Mouse (Mus musculus): ENCODE results near the gene Tpcn1. TPM values are rescaled to one million over a fixed set of nuclear protein-coding genes. Genes with fewer than 3 reads are reported as not detected.

Gene Tpcn1
- polyA plus RNA-seq, 1 experiment from 2014 or later = 22.3 TPM

GRCm38 (mm10) chr5:120492437-120492836 is 96.0 kb downstream of the Tpcn1 start:
- H3K36me3 ChIP-seq = peaks cover 69% of the 10 kb centered on the region
- no peak for ATAC-seq (ENCODE audit: insufficient number of reproducible peaks, insufficient read depth, low FRiP score, low TSS enrichment, low read depth)

GRCm38 (mm10) chr5:120490679-120491192 is 97.7 kb downstream of the Tpcn1 start:
- Histone ChIP-seq H3K27me3 (no peaks in the 10 kb centered on the region), H3K4me3 (no peak overlapping the region), H3K36me3 (peaks cover 78% of the 10 kb centered on the region), H3K9ac (no peak overlapping the region), H3K4me2 (no peak overlapping the region), H3K9me3 (no peaks in the 10 kb centered on the region), H3K27ac (no peak overlapping the region), H3K4me1 (no peaks in the 10 kb centered on the region)
- no peak for ATAC-seq (ENCODE audit: insufficient number of reproducible peaks, insufficient read depth, low FRiP score, low TSS enrichment, low read depth)
- 82% methylated on average over 8 of the region's 8 CpGs for WGBS

More at GRCm38 (mm10) chr5:120492437-120492836, 96.0 kb downstream of the Tpcn1 start:
- no peaks in the 10 kb centered on the region for H3K9me3 ChIP-seq
- H3K4me2 ChIP-seq = no peak overlapping the region
- H3K4me3 ChIP-seq = no peak overlapping the region
- H3K27ac ChIP-seq = no peak overlapping the region
- H3K9ac ChIP-seq = no peak overlapping the region
- 71% methylated on average over 11 of the region's 11 CpGs for WGBS
- no peaks in the 10 kb centered on the region for H3K27me3 ChIP-seq
- no peaks in the 10 kb centered on the region for H3K4me1 ChIP-seq

GRCm38 (mm10) chr5:120487844-120488243 is 100.6 kb downstream of the Tpcn1 start:
- Histone ChIP-seq H3K9me3 (no peaks in the 10 kb centered on the region), H3K9ac (no peak overlapping the region), H3K36me3 (peaks cover 75% of the 10 kb centered on the region), H3K4me2 (no peak overlapping the region), H3K27me3 (no peaks in the 10 kb centered on the region), H3K4me3 (no peak overlapping the region), H3K27ac (no peak overlapping the region), H3K4me1 (no peaks in the 10 kb centered on the region)
- WGBS = 88% methylated on average over 8 of the region's 8 CpGs
- ATAC-seq (ENCODE audit: insufficient number of reproducible peaks, insufficient read depth, low FRiP score, low TSS enrichment, low read depth) = no peak

Other genes starting within 250 kb of the Tpcn1 start
- gene Lhx5, start 157.0 kb downstream of the Tpcn1 start, polyA plus RNA-seq (2015; fragmentation: Nextera tagmentation; extraction: Ambion mirVana) = 0.10 and 0.44 TPM in 2 replicates
- 2.0 and 2.5 TPM in 2 replicates for gene Sdsl, start 115.9 kb downstream of the Tpcn1 start, polyA plus RNA-seq (2015; fragmentation: Nextera tagmentation; extraction: Ambion mirVana)
- not detected in 2 replicates for gene Sds, start 112.1 kb downstream of the Tpcn1 start, polyA plus RNA-seq (2015; fragmentation: Nextera tagmentation; extraction: Ambion mirVana)
- gene Plbd2, start 85.0 kb downstream of the Tpcn1 start, polyA plus RNA-seq (2015; fragmentation: Nextera tagmentation; extraction: Ambion mirVana) = 43.5 and 54.4 TPM in 2 replicates
- gene Slc8b1, start 77.5 kb downstream of the Tpcn1 start, polyA plus RNA-seq (2015; fragmentation: Nextera tagmentation; extraction: Ambion mirVana) = 5.0 and 5.9 TPM in 2 replicates
- gene Iqcd, start 343 bp upstream of the Tpcn1 start, polyA plus RNA-seq (2015; fragmentation: Nextera tagmentation; extraction: Ambion mirVana) = 0.60 and 0.80 TPM in 2 replicates
- 16.2 and 17.6 TPM in 2 replicates for gene Rita1, start 23.9 kb upstream of the Tpcn1 start, polyA plus RNA-seq (2015; fragmentation: Nextera tagmentation; extraction: Ambion mirVana)
- gene Ddx54, start 24.1 kb upstream of the Tpcn1 start, polyA plus RNA-seq (2015; fragmentation: Nextera tagmentation; extraction: Ambion mirVana) = 45.6 and 46.8 TPM in 2 replicates
- gene Cfap73, start 45.6 kb upstream of the Tpcn1 start, polyA plus RNA-seq (2015; fragmentation: Nextera tagmentation; extraction: Ambion mirVana) = not detected in 2 replicates
- 0.32 TPM in 1 of 2 replicates, not detected in the other for gene Rasal1, start 60.1 kb upstream of the Tpcn1 start, polyA plus RNA-seq (2015; fragmentation: Nextera tagmentation; extraction: Ambion mirVana)
- 6.2 and 7.2 TPM in 2 replicates for gene Dtx1, start 123.3 kb upstream of the Tpcn1 start, polyA plus RNA-seq (2015; fragmentation: Nextera tagmentation; extraction: Ambion mirVana)
- gene Oas2, start 161.2 kb upstream of the Tpcn1 start, polyA plus RNA-seq (2015; fragmentation: Nextera tagmentation; extraction: Ambion mirVana) = 0.21 and 0.38 TPM in 2 replicates
- 0.11 and 0.25 TPM in 2 replicates for gene Oas3, start 189.0 kb upstream of the Tpcn1 start, polyA plus RNA-seq (2015; fragmentation: Nextera tagmentation; extraction: Ambion mirVana)
- gene Oas1e, start 206.9 kb upstream of the Tpcn1 start, polyA plus RNA-seq (2015; fragmentation: Nextera tagmentation; extraction: Ambion mirVana) = not detected in 2 replicates
- 0.32 and 0.46 TPM in 2 replicates for gene Oas1c, start 223.8 kb upstream of the Tpcn1 start, polyA plus RNA-seq (2015; fragmentation: Nextera tagmentation; extraction: Ambion mirVana)